Mouse (Mus musculus) 3134 (cell line): ENCODE results near the gene Phf2.
"Not testable (repeated sequence)": the region's sequence is repeated elsewhere in the genome, so short reads cannot be mapped to it uniquely, and the experiment has no call there.

Experiments
- DNase-seq: peaks from one replicate; pipeline ENCODE4 v3.0.0-alpha.2; 2011; ENCODE audit warnings: low spot score; ENCODE audit not compliant: insufficient read length; ENCODE audit errors: extremely low read depth

Gene Phf2

GRCm38 (mm10) chr13:48810274-48810823 is 60.6 kb downstream of the Phf2 start:
- DNase-seq = no peak

- not testable (repeated sequence) for DNase-seq
Measured at GRCm38 (mm10) chr13:48809668-48810067, 61.3 kb downstream of the Phf2 start.

DNA sequence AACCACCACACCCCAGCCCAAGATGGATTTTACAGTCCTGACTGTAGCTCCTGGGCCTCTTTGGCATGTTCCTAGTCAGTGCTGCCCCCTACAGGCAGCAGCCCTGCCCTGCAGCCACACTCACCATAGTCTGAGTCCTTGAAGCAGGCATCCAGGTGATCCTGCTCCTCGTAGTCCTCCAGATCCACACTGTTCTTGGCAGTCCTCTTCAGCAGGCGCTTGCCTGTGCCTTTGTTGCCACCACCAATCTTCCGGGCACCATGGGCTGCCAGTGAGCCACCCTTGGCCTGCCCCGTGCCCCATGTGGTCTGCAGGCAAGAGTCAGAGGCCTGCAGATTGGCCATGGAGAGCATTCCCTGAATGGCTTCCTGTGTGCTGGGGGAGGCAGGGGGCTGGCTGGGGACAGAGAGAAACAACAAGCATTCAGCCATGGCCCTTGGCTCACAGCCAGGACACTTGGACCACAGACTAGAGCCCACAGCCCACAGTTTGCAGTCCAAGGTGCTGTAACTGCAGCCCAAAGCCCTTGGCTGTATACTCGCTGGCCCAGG is 63.4 kb downstream of the Phf2 start:
- no peak for DNase-seq

GRCm38 (mm10) chr13:48802181-48802580 is 68.7 kb downstream of the Phf2 start:
- no peak for DNase-seq

DNA sequence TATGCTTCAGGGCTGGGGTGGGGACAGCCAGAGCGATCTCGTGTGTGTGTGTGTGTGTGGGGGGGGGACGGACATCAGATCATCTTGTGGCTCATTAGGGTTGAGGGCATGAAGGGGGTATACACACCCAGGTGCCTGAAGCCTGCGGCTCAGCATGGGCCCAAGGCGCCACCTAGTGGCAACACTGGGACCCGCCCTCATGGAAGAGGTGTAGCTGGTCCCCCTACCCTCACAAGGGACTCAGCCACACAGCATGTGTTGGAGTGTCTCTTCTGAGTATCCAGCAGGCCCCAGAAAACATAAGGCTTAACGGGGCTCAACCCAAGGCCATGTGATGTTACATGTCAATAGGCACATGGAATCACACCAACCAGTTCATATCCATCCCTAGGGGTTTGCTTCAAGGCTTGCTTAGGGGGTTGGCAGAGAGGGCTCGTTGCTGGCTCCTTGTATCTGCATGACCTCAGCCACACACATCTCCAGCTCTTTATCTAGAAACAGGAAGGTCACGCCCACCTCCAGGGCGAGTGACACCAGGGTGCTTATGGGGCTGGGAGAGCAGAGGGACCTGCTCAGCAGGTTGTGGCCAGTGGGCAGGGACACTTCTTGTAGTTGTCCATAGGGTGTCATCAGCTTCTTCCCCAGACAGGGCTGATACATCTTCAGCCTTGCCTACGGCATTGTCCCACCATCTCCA is 69.9 kb downstream of the Phf2 start:
- no peak for DNase-seq

GRCm38 (mm10) chr13:48798256-48798771 is 72.6 kb downstream of the Phf2 start:
- no peak for DNase-seq

GRCm38 (mm10) chr13:48796906-48797305 is 74.0 kb downstream of the Phf2 start:
- DNase-seq = no peak

DNA sequence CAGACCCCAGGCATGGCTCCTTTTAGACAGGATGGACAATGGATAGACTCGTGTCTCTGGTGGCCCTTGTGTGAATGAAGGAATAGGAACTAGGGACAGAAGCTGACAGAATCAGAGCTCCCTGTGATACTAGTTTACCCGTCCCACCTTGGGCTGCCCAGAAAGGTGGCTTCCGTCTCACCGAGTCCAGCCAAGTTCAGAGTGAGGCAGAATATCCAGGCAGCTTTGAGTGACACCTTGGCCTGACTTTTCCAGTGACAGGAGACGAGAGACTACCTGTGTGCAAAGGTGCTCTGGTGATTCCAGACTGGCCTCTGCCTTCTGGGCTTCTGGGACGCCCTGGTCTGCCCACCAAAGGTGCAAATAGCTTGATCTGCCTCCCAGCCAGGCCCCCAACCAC is 75.2 kb downstream of the Phf2 start:
- DNase-seq = no peak

DNA sequence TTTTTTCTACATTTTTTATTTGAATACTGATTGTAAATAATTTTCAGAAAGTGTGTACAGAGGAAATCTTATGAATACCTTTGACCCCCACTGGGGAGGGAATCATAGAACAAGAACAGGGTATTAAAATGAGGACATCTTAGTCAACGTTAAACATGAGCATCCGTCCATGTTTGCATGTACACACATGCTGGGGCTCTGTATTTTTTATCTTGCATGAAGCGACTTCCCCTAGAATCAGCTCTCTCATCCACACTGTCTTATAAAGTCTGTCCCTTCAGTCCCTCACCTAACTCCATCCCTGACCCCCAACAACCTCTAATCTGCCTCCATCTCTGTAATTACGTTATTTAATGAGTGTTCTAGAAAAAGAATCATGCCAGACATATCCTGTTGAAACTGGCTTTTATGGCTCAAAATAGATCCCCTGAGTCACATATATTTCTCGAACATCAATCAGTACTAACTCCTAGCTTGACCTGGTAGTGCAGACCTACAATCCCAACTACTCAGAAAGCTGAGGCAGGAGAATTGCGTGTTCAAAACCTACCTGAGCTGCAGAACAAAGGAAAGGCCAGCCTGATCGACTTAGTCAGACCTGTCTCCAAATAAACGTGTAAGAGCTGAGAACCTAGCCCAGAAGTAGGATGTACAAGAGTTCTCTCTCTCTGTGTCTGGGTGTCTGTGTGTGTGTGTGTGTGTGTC is 86.2 kb downstream of the Phf2 start:
- DNase-seq = no peak

DNA sequence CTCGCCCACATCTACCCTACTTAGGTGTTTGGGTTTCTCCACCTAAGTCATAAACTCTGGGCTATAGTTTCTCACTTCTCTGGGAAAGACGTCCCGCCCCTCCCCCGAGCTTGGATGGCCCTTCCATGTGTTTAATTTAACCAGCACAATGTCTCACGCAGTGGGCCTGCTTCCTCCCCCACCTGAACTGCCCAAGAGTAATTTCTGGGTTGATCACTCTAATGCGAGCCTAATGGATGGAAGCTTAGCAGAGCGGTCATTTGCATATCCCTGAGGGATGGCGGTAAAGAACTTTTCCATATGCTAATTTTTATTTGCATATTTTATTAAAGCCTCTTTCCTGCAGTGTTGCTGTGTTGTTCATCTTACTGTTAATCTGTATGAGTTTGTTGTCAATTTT is 86.8 kb downstream of the Phf2 start:
- no peak for DNase-seq

DNA sequence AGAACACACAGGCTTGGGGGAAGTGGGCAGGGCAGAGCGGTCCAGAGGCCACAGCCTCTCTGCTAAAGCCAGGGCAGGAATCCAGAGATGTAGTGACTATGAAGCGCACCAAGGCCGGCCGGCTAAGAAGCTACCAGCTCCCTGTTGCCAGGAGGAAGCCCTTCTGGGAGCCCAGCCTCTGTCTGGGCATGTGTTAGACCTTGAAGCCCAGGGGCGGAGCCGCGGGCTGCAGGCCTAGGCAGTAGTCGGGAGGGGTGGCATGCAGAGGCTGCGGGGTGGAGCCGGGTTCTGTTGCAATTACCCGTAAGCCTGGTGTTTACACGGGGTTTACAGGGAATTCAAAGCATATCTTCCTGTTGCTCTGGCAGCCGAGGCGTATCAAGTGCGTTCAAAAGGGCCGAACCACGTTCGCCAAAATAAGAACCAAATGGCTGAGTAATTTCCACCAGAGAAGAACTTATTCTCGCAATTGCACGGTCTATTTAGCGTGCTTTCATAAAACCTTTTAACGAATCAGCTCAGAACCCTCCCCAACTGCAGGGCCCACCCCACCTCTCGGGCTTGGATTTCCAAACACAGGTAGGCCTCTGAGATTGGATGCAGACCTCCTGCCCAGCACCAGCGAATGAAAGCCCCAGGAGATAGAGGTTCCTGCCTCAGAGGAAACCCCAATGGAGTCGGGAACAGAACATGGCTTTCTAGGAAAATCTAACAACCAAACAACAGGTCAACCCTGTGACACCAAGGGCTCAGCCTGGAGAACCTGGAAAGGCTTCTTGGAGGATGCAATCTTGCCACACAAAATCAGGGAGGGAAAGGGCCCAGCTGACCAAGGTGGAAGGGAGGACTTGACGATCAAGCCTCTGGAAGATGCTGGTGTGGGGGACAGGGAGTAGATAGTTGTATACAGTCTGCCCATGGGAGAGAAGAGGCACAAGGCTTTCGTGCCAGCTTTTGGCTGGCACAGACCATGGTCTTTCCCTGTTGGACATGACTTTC is 87.9 kb downstream of the Phf2 start:
- no peak for DNase-seq

- no peak for DNase-seq
Measured at GRCm38 (mm10) chr13:48780345-48781010, 90.4 kb downstream of the Phf2 start.

DNA sequence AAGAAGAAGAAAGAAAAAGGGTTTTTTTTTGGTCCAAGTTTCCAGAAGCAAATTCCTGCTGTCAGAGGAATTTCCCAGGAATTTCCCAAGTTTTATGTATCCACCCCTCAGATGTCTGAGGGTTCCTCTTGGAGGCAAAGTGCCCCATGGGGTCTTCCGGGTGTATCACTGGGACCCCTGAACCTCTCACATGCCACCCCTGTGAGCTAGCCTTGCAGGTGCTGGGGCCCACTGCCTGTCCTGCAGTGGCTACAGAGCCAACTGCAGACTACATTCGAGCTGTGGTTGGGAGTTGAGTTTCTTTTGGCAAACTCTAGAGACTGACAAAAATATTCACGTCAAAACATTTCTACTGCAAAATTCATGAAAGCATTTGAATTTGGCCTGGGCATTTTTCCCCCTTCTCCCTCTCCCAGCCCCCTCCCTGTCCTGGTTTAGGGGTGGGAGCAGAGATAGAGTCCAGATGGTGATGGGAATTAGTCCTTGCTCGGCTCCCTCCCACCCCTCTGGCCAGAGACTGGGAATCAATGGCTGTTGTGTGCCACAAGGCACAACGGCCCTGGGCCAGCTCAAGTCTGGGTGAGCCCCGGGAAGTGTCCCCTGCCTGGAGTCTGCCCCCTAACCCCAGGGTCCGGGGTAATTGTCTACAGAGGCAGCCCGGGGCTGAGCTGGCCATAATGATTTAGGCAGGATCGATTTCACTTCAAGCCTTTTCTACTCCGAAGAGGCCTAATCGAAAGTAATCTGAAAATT is 91.2 kb downstream of the Phf2 start:
- no peak for DNase-seq

DNA sequence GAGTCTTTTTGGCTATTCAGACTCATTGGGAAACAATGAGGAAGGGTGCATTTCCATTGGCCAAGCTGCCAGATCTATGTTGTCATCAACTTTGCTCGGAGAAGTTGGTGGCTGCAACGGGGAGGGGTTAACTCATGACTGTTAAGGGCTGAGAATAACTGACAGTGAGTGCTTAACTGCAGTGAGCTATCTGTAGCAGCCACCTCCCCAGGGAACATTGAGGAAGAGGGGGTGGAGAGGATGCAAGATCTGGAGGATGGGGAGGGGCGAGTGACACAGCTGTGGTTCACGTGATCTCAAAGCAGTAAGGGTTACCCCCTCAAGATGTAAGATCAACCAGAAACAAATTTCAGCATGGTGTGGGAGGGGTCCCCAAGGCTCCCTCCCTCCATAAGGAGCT is 92.8 kb downstream of the Phf2 start:
- DNase-seq = no peak

- no peak for DNase-seq
Measured at GRCm38 (mm10) chr13:48774506-48774905, 96.4 kb downstream of the Phf2 start.

GRCm38 (mm10) chr13:48768109-48768508 is 102.8 kb downstream of the Phf2 start:
- DNase-seq = no peak

DNA sequence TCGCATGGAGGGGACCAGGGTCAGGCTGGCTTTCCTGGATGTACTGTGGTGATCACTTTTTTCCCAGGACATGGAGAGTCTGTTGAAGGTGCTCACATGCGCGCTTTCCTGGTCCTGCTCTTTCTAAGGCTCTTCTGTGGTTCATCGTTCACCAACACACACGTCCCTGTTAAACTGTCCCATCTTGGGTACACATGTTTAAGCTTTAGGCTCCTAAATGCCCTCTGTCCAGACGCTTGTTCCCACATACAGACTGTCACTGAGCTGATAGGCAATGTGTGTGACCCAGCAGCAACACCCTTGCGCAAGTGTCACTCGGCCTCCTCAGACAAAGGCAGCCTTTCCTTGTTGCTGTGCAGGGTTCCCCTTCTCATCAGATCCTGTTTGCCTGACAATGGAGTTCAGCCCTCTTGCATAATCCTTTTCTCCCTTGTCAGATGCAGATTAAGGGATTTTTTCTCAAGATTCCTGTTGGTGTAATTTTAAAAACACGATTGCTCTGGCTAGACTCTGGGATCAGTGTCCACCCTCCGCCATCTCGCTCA is 107.1 kb downstream of the Phf2 start:
- DNase-seq = no peak

GRCm38 (mm10) chr13:48760855-48761436 is 110.0 kb downstream of the Phf2 start:
- DNase-seq = no peak
